Mouse (Mus musculus): Measurements from ENCODE around the gene Prkg1.

GRCm38 (mm10) chr19:31078241-31078640, 686.6 kb downstream of the Prkg1 start:
- TF ChIP-seq CTCF (IDR thresholded peaks at IDR 0.05; ENCODE audit: control insufficient read depth, insufficient read depth, low read length) (no peak), POLR2A (IDR thresholded peaks at IDR 0.05; ENCODE audit: borderline replicate concordance, control insufficient read depth, low read depth, low read length) (no peak)

All from bone marrow, adult 2 months (tissue).